Mouse (Mus musculus) stomach, postnatal 0 days (tissue): ENCODE results near the gene Catsperz.

Source experiments
- CTCF ChIP-seq: IDR thresholded peaks from 2 replicates; pipeline ENCODE4 v1.5.1; 2016; ENCODE audit warnings: antibody characterized with exemption, low read depth, mild to moderate bottlenecking, moderate library complexity
- EP300 ChIP-seq: optimal IDR thresholded peaks from 2 replicates; pipeline ENCODE3; 2016; ENCODE audit warnings: antibody characterized with exemption

GRCm38 (mm10) chr19:6909507-6910289, 15.5 kb downstream of the Catsperz start, which contains the start of the genes Trmt112 and Prdx5:
- TF ChIP-seq CTCF = peak; percentile 46
- TF ChIP-seq EP300 = no peak
